Mouse (Mus musculus) layer of hippocampus, adult 18-20 months (tissue): ENCODE measurements at regions not wholly inside any gene's neighbourhood (a gene's known extent, or its start where the extent isn't known, plus 50 kb on each side); places are given as distances from the start of the nearest gene placed in this dataset.
"Not testable (repeated sequence)": the region's sequence is repeated elsewhere in the genome, so short reads cannot be mapped to it uniquely, and the experiment has no call there.

Experiments
- DNase-seq, 2 experiments: peaks; one replicate each; pipeline ENCODE4 v3.0.0; 2022; ENCODE audit warnings: low spot score in 2 of 2

DNA sequence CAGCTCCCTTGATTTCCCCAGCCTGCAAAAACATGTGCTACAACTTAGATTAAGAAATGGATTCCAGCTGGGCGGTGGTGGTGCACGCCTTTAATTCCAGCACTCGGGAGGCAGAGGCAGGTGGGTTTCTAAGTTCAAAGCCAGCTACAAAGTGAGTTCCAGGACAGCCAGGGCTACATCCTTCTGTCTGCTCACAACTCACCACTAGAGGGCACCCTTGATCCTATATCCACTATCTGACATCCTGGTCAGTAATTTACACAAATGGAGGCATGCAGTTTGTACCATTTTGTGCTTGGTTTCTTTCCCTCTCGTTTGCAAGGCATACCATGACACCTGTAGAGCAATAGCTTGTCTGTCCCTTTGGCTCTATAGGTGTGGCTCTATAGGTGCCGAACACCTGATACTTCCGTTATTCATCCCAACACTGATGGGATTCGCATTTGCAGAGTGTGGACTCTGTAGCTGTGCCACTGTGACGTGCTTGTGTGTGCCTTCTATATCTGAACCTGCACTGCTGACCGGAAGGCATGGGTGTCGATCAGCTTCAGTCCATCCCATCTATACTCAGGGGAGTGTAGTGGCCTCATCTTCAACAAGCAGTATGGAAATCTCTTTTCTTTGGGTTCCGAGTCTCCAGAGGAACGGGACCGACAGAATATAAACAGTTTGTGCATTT is 108.4 kb upstream of the Spata13 start:
- peak; percentile 44 to 85 for DNase-seq

DNA sequence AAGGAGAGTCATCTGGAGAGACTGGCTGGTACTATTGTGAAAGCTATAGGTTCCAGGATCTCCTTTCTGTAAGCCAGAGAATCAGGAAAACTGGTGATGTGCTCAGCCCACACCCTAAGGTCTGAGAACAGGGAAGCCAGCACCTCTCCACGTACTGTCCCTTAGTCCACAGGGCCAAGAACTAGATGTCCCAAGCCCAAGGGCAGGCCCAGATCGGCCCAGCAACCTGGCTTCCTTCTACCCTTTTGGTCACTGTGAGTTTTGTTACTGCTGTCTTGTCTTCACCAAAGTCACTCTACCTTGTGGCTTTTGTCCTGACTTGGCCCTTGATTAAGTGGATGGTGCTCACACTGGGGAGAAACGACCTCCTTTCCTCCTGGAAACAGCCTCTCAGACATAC is 107.8 kb upstream of the Spata13 start:
- DNase-seq = no peak

DNA sequence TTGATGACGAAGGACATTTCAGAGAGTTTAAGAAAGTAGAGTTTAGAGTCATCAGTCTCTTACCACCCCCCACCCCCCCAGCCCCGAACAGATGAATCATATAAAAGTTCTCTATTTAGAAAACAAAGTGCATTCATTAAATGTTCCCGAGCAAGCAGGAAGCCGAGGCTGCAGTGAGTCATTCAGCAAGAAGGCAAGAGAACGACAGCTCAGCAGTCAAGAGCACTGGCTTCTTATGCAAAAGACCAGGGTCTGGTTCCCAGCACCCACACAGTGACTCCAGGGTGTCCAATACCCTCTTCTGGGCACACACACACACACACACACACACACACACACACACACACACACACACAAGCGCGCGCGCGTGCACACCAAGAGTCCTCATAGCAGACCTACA is 107.0 kb upstream of the Spata13 start:
- no peak for DNase-seq

DNA sequence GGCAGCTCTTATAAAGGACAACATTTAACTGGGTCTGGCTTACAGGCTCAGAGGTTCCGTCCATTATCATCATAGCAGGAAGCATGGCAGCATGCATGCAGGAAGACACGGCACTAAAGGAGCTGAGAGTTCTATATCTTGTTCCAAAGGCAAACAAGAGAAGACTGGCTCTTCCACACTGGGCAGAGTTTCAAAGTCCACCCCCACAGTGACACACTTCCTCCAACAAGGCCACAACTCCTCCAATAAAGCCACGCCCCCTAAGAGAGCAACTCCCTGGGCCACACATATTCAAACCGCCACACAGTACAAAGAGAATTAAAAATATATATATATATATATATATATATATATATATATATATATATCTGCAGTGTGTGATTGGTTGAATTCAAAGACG is 105.8 kb upstream of the Spata13 start:
- no peak for DNase-seq

DNA sequence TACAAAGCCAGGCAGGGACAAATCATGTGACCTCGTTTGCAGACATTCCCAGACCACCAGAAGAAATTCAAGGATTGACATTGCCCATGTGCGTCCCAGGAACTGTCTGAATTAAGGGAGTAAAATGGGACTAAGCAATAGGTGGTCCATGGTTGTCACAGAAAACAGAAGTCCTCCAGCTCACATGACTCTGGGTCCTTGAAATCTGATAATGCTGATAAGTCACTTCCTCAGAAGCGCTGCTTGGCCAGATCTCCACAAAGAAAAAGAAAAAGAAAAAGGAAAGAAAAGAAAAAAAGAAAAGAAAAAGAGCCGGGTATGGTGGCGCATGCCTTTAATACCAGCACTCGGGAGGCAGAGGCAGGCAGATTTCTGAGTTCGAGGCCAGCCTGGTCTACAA is 105.3 kb upstream of the Spata13 start:
- no peak for DNase-seq

DNA sequence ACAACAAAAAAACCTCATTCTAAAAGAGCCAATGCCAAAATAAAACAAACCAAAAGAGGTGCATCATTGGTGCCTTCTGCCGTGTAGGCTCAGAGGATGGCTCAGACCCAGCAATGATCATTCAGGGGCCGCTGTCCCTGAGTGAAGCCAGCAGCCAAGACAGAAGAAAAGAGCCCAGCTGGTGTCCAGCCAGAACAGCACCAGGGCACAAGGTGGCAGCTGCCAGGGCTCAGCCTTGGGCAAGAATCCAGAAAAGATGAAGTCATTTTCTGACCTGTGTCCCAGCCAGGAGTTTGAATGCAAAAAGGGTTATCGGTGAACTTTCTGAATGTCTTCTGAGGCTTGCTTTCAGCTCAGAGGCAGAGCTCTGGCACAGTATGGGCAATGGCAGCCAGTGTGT is 104.8 kb upstream of the Spata13 start:
- peak in 1 of 2 experiments; percentile 48 for DNase-seq

DNA sequence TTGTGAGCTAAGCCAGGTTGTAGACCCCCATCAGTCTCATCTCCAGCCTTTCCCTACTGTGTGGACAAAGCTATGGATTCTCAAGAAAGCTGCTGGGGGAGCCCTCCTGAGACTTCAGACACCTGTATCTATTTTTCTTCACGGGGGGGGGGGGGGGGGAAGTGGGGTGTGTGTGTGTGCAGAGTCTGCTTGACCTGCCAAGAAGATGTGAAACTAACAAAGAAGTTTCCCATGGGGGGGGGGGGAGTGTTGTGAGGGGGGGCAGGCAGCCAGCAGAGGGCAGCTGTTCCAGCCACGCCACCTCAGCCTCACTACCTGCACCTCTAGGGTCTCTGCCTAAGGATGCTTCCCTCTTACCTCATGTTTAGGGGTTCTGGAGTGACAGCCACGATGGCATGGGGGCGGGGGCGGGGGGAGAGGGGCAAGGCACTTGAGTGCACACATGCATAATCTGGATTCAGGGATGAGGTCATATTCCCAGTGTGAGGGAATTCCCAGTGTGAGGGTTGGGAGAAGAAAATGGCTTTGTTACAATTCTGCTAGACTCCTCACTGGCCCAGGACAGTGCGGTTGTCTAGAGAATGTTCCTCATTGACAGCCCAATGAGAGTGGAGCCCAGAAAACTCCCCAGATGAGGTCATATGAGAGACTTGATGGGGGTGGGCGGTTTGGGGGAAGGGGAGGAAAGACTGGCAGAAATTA is 104.0 kb upstream of the Spata13 start:
- no peak for DNase-seq

DNA sequence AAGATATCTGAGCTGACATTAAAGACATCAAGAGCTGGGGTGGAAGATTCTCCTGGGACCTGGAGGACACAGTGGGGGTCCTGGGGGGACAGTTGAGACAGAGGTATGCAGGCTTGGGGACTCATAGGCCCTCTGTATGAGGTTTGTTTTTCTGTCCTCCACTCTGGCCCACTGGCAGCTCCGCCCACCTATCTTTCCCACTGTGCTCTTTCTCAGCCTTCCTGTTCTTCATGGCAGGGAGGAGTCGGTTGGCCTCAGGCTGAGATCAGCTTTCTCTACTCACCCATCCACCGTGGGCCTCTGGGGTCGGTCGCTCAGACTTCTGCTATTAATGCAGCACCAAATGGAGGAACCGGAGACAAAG is 103.5 kb upstream of the Spata13 start:
- DNase-seq = no peak

DNA sequence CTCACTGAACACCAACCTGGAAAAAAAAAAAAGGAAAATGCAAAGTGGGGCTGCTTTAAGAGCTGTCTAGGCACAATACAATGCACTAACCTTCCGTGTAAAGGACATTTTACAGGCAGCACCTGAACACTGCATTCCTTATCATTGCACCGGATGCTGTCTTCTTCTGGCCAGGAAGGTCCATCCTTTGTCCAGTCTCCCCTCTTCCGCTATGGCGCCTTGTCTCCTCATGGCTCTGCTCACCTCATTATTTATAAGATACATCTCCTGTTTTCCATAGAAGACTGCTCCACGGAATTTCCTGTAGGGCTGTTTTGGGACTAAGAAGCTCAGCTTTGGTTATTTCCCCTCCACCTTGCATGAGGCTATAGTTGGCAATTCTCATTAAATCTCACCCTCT is 102.8 kb upstream of the Spata13 start:
- DNase-seq = no peak

DNA sequence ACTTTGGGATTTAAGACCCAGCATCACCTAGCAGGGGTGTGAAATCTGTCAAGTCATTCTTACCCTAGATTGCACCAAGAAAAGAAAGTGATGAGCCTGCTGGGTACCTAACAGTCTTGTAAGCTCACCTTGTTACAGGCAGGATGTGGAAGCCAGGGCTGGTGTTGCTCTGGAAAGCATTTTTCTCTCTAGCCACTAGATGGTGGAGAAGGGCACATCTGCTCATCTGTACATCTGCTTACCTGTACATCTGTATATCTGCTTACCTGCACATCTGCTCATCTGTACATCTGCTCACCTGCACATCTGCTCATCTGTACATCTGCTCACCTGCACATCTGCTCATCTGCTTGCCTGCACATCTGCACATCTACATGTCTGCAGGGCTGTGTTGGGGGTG is 102.0 kb upstream of the Spata13 start:
- DNase-seq = no peak

DNA sequence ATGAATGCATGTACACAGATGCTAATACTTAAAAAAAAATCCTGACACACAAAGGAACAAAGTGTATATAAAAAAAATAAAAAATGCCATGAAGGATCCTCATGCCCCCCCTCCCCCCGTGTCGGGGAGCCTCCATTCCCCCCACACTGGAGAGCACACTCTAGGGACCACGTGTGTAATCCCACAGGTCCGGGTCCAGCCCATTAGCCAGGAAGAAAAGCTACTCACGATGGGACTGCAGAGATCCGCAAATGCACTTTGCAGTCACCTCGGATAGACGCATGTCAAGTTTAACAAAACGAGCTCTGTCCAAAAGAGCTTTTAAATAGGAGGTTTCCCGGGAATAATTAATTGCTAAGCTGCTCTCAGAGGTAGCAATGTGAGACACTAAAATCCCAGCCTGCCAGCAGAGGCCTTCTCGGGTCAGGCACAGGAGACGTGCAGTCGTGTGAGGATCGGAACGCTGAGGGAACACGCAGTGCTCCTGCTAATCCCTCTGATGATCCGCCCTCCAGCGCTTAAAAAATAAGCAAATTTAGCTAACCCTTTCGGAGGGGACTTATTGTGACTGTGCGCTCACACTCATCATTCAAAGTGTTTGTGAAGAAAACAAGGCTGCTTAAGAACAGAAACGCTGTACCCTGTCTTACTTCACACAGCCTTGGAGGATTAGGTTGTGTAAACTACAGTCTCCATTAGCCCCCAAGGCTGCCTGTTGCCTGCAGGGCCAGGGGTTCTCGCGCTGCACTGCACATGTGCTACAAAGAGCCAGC is 100.2 kb upstream of the Spata13 start:
- no peak for DNase-seq

DNA sequence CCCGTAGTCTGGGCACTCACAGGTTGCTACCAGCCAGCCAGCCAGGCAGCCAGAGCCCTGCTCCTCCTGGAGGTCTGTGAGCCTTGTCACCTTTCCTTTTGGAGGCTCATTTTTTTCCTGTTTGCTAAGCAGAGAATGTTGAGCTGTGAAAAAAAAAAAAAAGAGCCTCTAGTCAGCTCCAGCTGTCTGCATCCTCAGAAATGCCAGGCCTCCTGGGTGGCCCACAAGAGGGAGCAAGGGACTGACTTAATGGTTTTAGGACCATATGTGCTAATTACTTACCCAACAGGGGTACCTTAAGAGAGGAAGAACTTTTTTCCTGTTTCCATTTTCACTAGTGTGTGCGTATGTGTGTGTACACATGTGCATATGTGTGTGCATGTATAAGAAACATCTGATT is 94.8 kb upstream of the Spata13 start:
- no peak for DNase-seq

DNA sequence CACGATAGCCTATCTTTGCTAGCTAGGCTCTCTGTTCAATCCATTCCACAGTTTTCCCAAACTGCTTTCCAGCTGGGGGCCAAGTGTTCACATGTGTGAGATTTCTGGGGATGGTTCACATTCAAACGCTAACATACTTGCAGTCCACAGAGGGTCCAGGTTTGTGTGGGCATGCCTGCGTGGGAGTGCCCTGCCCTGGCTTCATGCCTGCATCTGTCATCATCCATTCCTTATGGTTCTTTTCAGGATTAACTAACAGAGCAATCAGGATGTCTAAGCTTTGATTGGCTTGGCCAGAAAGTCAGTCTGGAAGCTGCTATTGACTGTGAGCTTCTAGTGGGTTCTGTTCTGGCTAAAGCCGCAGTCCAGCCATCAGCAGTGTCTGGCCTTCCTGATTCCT is 93.7 kb upstream of the Spata13 start:
- peak in 1 of 2 experiments; percentile 44 for DNase-seq

DNA sequence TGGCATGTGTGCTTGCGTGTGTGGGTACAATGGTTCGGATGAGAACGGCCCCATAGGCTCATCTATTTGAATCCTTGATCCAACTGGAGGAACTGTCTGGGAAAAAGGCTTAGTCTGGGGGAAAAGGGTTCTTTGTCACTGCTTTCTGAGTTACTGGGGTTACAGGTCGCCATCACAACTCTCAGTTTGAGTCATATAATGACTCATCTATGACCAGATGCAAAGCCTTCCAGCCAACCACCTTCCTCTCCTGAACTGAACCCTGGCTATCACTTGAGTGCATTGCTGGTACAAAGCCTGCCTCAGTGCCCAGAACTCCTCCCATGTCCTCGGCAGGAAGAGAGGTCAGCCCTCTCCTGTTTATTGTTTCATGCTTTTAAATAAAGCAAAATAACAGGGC is 92.2 kb upstream of the Spata13 start:
- no peak for DNase-seq

DNA sequence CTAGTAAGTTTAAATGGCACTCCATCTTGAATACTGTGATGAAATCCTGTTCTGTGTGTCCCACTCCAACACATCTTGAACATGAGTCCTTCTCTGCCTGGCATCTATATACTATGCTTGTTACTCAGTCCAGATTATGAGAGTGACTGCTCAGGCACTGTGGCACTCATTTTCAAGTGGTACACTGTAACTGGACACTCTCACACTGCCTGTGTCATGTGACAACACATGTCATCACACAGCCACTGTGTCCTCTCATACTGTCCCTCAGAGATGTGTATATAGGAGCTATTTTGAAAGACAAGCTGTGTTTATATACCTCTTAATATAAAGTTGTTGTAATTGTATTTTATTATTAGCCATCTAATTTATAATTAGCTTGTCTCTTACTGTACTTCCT is 89.0 kb upstream of the Spata13 start:
- no peak for DNase-seq

DNA sequence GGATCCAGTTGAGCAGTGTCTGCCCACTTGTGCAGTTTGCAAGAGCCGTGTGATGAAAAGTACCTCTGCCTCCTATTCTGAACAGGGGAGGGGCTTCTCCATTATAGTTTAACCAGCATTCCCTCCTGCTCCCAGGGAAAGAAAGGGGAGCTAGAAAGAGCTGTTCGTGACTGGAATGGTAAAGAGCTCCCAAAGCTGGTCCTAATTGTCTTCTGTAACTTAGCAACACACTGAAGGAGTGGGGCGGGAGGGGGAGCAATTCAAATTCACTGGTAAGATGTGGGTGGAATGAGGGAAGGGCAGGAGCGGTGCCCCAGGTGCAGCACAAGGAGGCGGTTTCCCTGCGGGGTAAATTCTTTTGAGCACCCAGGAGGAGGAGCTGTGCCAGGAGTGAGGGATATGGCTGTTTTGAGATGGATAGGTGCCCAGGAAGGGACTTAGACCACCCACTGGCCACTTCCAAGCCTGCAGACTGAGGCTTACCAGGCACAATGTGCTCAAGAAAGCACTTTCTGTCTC is 79.5 kb upstream of the Spata13 start:
- DNase-seq = peak; percentile 68 to 80

DNA sequence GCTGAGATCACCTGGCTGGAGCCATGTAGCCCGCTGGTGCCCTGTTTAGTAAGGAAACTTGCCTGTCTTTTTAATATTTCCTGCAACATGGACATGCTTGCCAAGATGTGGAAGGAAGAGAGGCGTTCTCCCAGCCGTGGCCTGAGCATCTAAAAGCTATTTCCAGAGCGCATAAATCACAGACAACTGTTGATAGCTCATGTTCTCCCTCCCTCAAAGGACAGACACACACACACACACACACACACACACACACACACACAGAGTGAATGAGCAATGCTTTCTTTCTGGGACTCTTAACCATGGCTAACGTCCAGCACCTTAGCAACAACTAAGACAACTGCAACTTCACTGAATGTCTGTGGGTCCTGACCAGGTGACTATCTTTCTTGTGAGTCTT is 77.3 kb upstream of the Spata13 start:
- no peak for DNase-seq

DNA sequence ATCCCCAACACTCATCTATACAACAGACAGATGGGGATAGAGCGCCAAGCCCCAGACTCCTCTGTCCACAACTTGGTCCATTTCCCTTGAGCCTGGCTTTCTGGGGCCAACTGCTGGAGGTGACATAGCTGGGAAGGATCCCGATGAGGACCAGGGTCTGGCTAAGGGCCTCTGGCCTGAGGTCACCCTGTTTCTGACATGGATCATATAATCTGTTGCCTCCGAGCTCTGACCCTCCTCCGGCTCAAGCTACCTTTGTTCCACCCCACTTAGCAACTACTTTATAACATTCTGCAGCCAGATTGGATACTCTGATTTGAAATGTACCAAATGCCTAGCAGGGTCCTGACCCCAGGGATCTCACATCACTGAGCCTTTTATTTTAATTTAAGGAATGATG is 76.8 kb upstream of the Spata13 start:
- DNase-seq = no peak

DNA sequence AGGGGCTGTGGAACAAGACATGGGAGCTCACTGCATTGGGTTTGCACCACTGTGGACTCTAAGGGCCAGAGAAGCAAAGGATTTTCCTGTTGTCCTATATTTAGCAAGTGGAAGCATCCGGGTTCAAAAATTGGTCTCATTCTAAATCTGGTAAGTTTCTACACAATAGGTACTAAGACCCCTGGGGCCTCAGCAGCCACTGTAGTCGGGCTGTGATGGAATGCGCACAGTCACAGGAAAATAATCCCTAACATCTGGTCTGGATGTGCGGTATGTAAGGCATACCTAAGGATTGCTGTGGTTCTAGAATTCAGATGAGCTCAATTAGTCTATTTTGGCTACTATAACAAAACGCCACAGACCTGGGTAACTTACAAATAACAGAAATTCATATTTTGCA is 74.4 kb upstream of the Spata13 start:
- DNase-seq = no peak

DNA sequence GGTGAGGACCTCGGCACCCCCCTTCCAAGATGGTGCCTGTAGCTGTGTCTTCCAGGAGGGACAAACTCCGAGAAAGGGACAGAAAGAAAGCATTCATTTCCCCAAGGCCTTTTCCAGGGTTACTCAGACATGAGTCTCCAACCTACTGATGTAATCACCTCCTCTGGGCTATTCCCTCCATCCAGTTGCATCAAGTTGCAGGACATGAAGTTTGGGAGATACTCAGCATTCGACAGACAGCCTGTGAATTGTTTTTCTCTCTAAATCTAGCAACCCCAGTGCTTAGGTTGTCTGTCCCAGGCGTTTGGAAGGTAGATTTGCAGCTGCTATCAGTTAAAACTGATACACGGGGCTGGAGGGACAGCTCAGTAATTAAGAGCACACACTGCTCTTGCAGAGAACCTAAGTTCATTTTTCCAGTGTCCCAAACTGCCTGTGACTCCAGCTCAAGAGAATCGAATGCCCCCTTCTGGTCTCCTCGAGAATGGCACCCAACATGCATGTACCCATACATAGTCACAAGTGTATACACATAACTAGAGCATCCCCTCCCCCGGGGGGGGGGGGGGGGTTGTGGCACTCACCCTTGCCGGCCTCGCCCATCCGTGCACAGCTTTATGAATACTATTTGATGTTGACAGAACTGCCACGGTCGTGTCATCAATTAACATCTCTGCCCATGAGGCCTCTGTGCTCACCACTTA is 73.8 kb upstream of the Spata13 start:
- DNase-seq = no peak

DNA sequence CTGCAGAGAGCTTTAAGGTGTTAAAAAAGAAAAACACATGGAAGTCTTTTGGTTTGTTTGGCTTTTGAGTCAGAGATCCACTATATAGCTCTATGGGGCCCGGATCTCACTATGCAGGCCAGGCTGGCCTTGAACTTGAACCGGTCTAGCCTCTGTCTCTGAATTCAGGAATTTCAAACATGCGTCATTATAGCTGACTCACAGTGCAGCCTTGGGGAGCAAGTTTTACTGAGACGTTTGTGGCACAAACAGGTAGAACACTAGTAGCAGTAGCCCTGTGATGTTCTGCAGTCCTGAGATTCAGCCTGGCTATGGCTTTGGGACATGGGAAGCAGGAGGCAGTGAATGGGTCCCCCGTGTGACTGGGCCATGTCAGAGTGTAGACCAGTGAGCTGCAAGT is 57.5 kb upstream of the Spata13 start:
- no peak for DNase-seq

DNA sequence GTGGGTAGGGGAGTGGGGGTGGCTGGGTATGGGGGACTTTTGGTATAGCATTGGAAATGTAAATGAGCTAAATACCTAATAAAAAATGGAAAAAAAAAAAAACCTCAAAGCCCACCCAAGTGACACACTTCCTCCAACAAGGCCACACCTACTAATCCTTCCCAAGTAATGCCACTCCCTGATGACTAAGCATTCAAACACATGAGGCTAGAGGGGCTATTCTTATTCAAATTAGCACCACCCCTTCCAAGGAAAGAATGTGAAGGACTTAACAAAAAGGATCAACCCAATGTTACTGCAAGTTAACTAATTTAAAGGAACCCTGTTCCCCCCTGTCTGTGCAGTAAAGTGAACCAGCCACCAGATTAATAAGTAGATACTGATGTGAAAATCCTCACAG is 53.7 kb upstream of the Spata13 start:
- not testable (repeated sequence) for DNase-seq
